Mouse (Mus musculus) neural tube, embryonic 11.5 days (tissue): ENCODE data around the gene Rnf186. TPM values are rescaled to one million over a fixed set of nuclear protein-coding genes. Genes with fewer than 3 reads are reported as not detected.
A peak's percentile ranks its signal among the peaks of the same experiment; 100 is the strongest.

Experiments
- ATAC-seq: fragments of 200-750 bp; cut with Nextera tagmentation; 2 replicates; pipeline ENCODE4 v1.8.0; 2017; ENCODE audit warnings: moderate number of reproducible peaks, mild to moderate bottlenecking, moderate TSS enrichment, moderate library complexity; ENCODE audit not compliant: insufficient read depth, low FRiP score, low TSS enrichment
- DNase-seq: peaks from one replicate; pipeline ENCODE4 v3.0.0-alpha.2; 2015; ENCODE audit warnings: low spot score
- H3K27ac ChIP-seq: fragments of 300-500 bp; sonication (generic); 2 replicates; pipeline ENCODE4 v1.5.1; 2014; ENCODE audit warnings: low read depth, mild to moderate bottlenecking, low read length
- H3K27me3 ChIP-seq: fragments of 300-500 bp; sonication (generic); 2 replicates; pipeline ENCODE4 v1.6.1; 2014; ENCODE audit warnings: mild to moderate bottlenecking, low read length, mixed read lengths; ENCODE audit not compliant: control insufficient read depth, insufficient read depth
- H3K36me3 ChIP-seq: fragments of 300-500 bp; sonication (generic); 2 replicates; pipeline ENCODE4 v1.6.1; 2014; ENCODE audit warnings: mild to moderate bottlenecking, low read length, moderate library complexity, mixed read lengths; ENCODE audit not compliant: control insufficient read depth, insufficient read depth
- H3K4me1 ChIP-seq: fragments of 300-500 bp; sonication (generic); 2 replicates; pipeline ENCODE4 v1.6.1; 2014; ENCODE audit warnings: low read length, mixed read lengths; ENCODE audit not compliant: control insufficient read depth, insufficient read depth
- H3K4me2 ChIP-seq: fragments of 300-500 bp; sonication (generic); 2 replicates; pipeline ENCODE4 v1.6.1; 2014; ENCODE audit warnings: low read depth, mild to moderate bottlenecking, moderate library complexity
- H3K4me3 ChIP-seq: fragments of 300-500 bp; sonication (generic); 2 replicates; pipeline ENCODE4 v1.5.1; 2014; ENCODE audit warnings: low read depth, low read length
- H3K9ac ChIP-seq: fragments of 300-500 bp; sonication (generic); 2 replicates; pipeline ENCODE4 v1.6.1; 2014; ENCODE audit warnings: mild to moderate bottlenecking, low read length
- H3K9me3 ChIP-seq: fragments of 300-500 bp; sonication (generic); 2 replicates; pipeline ENCODE4 v1.6.1; 2016; ENCODE audit warnings: low read length; ENCODE audit not compliant: control insufficient read depth
- WGBS: fragments of 180-500 bp; shearing (Covaris S2); extraction: QIAGEN DNeasy Blood & Tissue Kit; methylation state at CpG from one replicate; pipeline ENCODE4 v1.1.7; 2014; 5-methylcytosine and 5-hydroxymethylcytosine counted together
- polyA plus RNA-seq: library from polyadenylated mRNA; unstranded; fragments of >200 nt; fragmentation: Nextera tagmentation; extraction: Ambion mirVana; gene quantifications from 2 replicates; pipeline ENCODE4 v1.2.1, GENCODE M21; 2014

Rnf186 gene
- polyA plus RNA-seq, 1 experiment from 2014 or later = not detected

DNA sequence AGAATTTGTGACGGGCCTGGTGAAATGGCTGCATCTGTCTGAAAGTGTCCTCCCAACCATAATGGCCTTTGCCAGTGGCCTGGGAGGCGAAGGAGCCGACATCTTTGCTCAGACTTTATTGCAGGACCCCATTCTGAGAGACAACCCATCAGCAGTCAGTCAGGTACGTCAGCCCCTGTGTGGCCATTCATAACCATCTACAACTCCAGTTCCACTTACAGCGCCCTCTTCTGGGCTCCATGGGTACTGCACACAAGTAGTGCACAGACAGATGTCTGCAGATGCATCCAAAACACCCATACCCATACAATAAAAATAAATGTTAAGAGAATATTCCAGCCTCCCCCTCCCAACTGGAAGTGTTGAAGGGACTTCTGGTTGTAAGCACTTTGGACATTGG lies 29.5 kb downstream of the Rnf186 start:
- Histone ChIP-seq H3K9ac (no peak overlapping the region), H3K4me3 (no peak overlapping the region), H3K27ac (no peak overlapping the region), H3K36me3 (no peaks in the 10 kb centered on the region), H3K27me3 (no peaks in the 10 kb centered on the region), H3K4me2 (no peak overlapping the region), H3K4me1 (no peaks in the 10 kb centered on the region), H3K9me3 (no peaks in the 10 kb centered on the region)
- ATAC-seq (no peak), DNase-seq (no peak)
- 75% methylated on average over 5 of the region's 5 CpGs for WGBS

- Histone ChIP-seq H3K4me2 (no peak overlapping the region), H3K27me3 (no peaks in the 10 kb centered on the region), H3K9ac (no peak overlapping the region), H3K36me3 (no peaks in the 10 kb centered on the region), H3K9me3 (no peaks in the 10 kb centered on the region), H3K4me3 (no peak overlapping the region), H3K4me1 (no peaks in the 10 kb centered on the region), H3K27ac (no peak overlapping the region)
- no peak for DNase-seq
- 88% methylated on average over 4 of the region's 4 CpGs for WGBS
- ATAC-seq = no peak
Observed at GRCm38 (mm10) chr4:138997121-138997520, 30.2 kb downstream of the Rnf186 start.

DNA sequence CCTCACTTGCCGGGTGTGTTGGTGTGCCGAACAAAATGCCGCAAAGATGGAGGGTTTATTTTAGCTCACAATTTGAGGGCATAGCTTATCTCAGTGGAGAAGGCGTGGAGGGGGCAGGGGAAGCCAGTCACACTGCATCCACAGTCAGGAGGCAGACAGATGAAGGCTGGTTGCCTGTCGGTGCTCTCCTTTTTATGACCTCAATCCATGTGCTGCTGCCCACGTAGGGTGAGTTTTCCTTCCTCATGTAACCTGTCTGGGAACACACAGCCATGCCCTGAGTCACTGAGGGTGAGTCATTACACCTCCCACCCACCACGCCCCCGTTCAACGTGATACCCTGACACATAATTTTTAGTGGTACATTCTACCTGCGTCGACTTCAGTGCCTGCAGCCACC lies 31.7 kb downstream of the Rnf186 start:
- no peak overlapping the region for H3K4me2 ChIP-seq

GRCm38 (mm10) chr4:139001026-139001425 lies 34.1 kb downstream of the Rnf186 start:
- Histone ChIP-seq H3K9me3 (no peaks in the 10 kb centered on the region), H3K9ac (no peak overlapping the region), H3K4me2 (no peak overlapping the region), H3K4me3 (no peak overlapping the region), H3K36me3 (no peaks in the 10 kb centered on the region), H3K4me1 (no peaks in the 10 kb centered on the region), H3K27me3 (no peaks in the 10 kb centered on the region), H3K27ac (no peak overlapping the region)
- 44% methylated on average over 2 of the region's 2 CpGs for WGBS
- no peak for DNase-seq
- ATAC-seq = no peak

More for the DNA sequence above, 31.7 kb downstream of the Rnf186 start:
- no peak for ATAC-seq
- Histone ChIP-seq H3K4me3 (no peak overlapping the region), H3K36me3 (no peaks in the 10 kb centered on the region), H3K9me3 (no peaks in the 10 kb centered on the region), H3K9ac (no peak overlapping the region), H3K27ac (no peak overlapping the region), H3K4me1 (no peaks in the 10 kb centered on the region), H3K27me3 (no peaks in the 10 kb centered on the region)
- DNase-seq = no peak
- WGBS = 85% methylated on average over 11 of the region's 11 CpGs

DNA sequence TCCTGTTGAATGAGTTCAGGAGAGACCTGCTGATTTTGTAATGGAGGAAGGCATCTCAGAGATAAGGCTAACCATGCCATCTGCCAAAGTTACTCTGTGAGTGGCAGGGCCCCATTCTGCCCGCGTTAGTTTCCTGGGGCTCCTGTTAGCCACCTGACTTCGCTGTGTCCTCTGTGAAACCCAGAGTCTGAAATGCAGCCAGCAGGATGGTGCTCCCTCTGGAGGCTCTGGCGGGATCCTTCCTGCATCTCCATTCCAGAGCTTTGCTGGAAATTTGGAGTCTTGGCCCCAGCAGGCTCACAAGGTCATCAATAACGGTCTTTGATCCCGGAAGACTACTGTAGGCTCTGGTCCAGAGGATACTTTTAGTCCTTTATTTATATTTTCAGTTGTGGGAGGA lies 34.5 kb downstream of the Rnf186 start:
- no peak overlapping the region for H3K4me3 ChIP-seq
- H3K9me3 ChIP-seq = no peaks in the 10 kb centered on the region
- no peaks in the 10 kb centered on the region for H3K36me3 ChIP-seq
- DNase-seq (no peak), ATAC-seq (no peak)
- no peak overlapping the region for H3K9ac ChIP-seq
- H3K4me1 ChIP-seq = no peaks in the 10 kb centered on the region
- no peaks in the 10 kb centered on the region for H3K27me3 ChIP-seq
- H3K27ac ChIP-seq = no peak overlapping the region
- H3K4me2 ChIP-seq = no peak overlapping the region
- WGBS = 33% methylated on average over 6 of the region's 6 CpGs

- Histone ChIP-seq H3K4me3 (no peak overlapping the region), H3K27ac (no peak overlapping the region), H3K27me3 (no peaks in the 10 kb centered on the region), H3K4me1 (0 out of 2 replicates have a peak, but pooled peaks cover 5% of the 10 kb centered on the region), H3K36me3 (no peaks in the 10 kb centered on the region), H3K9ac (no peak overlapping the region), H3K9me3 (no peaks in the 10 kb centered on the region), H3K4me2 (no peak overlapping the region)
- ATAC-seq (no peak), DNase-seq (no peak)
- WGBS = 73% methylated on average over 8 of the region's 8 CpGs
Observed at GRCm38 (mm10) chr4:139004067-139004466, 37.2 kb downstream of the Rnf186 start.

DNA sequence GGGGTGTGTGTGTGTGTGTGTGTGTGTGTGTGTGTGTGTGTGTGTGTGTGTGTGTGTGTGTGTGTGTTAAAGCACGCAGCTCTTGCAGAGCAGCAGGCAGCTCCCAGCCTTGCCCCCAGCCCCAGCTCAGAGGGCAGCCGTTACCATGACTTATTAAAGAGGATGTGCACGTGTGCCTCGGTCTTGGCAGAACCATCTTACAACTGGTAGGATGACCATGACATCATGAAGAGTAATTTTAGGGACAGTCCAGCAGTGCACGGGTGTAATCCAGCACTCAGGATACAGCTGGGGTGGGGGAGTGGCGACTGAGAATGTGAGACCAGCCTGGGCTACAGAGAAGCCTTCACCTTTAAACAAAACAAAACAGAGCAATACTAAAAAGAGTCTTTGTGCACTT lies 38.3 kb downstream of the Rnf186 start:
- DNase-seq = no peak
- no peak for ATAC-seq
- Histone ChIP-seq H3K4me3 (no peak overlapping the region), H3K9me3 (no peaks in the 10 kb centered on the region), H3K9ac (no peak overlapping the region), H3K36me3 (no peaks in the 10 kb centered on the region), H3K27me3 (no peaks in the 10 kb centered on the region), H3K4me1 (0 out of 2 replicates have a peak, but pooled peaks cover 5% of the 10 kb centered on the region), H3K27ac (no peak overlapping the region), H3K4me2 (no peak overlapping the region)
- 64% methylated on average over 6 of the region's 6 CpGs for WGBS

- no peaks in the 10 kb centered on the region for H3K36me3 ChIP-seq
- H3K27ac ChIP-seq = no peak overlapping the region
- H3K4me2 ChIP-seq = no peak overlapping the region
- ATAC-seq (no peak), DNase-seq (no peak)
- no peaks in the 10 kb centered on the region for H3K9me3 ChIP-seq
- 83% methylated on average over 3 of the region's 3 CpGs for WGBS
- no peaks in the 10 kb centered on the region for H3K27me3 ChIP-seq
- no peak overlapping the region for H3K4me3 ChIP-seq
- H3K9ac ChIP-seq = no peak overlapping the region
- H3K4me1 ChIP-seq = 0 out of 2 replicates have a peak, but pooled peaks cover 5% of the 10 kb centered on the region
Observed at GRCm38 (mm10) chr4:139007353-139007752, 40.4 kb downstream of the Rnf186 start.

- DNase-seq = peak; percentile 15
- Histone ChIP-seq H3K9me3 (no peaks in the 10 kb centered on the region), H3K9ac (no peak overlapping the region; the same call in 1 of the 2 replicates), H3K36me3 (no peaks in the 10 kb centered on the region), H3K27ac (no peak overlapping the region), H3K4me2 (no peak overlapping the region), H3K4me1 (0 out of 2 replicates have a peak, but pooled peaks cover 5% of the 10 kb centered on the region), H3K27me3 (no peaks in the 10 kb centered on the region), H3K4me3 (no peak overlapping the region)
- 41% methylated on average over 6 of the region's 6 CpGs for WGBS
- no peak for ATAC-seq
Observed at GRCm38 (mm10) chr4:139007981-139008536, 41.1 kb downstream of the Rnf186 start.
